Mouse (Mus musculus): Measurements from ENCODE around the gene Hdac4.

DNA sequence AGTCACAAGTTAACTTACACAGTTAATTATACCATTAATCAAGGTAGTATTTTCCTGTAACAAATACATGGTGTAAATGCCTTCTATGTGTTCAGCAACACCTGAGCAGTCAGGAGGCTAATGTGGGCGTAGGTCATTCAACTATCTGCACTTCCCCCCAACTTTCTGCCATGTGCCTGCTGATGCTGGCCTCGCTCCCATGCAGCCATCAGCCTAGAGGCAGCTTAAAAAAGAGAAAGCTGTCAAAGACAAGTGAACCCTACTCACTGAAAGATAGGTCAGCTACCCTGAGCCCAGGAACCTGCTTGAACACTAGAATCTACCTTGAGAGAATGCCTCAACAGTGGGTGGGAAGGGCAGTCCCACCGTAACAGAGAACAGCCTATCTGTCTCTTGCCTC is 81.4 kb downstream of the Hdac4 start:
- no peak for TF ChIP-seq CTCF (IDR thresholded peaks at IDR 0.05; ENCODE audit: control insufficient read depth, insufficient read depth, insufficient replicate concordance, low read depth, low read length)
- no peak for TF ChIP-seq POLR2A (IDR thresholded peaks at IDR 0.05; ENCODE audit: control insufficient read depth, low read depth, low read length)

Data from testis, adult 2 months (tissue).